Mouse (Mus musculus): ENCODE data around the gene Nop53. TPM values are rescaled to one million over a fixed set of nuclear protein-coding genes. Genes with fewer than 3 reads are reported as not detected.

Gene Nop53
- polyA plus RNA-seq, 1 experiment from 2014 or later = 109 TPM

DNA sequence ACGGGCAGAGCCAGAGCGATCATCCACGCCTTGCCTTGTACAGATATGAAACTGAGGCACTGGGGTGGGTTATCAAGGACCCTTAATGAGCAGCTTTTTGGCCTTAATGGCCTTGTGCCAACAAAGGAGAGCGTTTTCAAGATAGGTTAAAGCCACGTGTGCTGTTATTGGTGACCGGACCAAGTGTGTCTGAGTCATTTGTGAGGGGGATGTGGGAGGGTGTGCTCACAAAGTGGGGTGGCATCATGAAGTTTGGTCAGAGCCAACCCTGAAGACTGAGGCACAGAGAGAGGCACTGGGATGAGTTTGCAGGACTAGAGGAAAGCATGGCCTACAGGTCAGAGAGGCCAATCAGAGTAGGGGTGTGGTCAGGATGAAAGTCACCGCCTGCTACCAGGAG is 8.6 kb upstream of the Nop53 start:
- WGBS = 88% methylated on average over 7 of the region's 7 CpGs
- no peak for ATAC-seq
- H3K4me1 ChIP-seq (replicated peaks; ENCODE audit: control insufficient read depth, insufficient read depth, low read length) = no peaks in the 10 kb centered on the region; the same call in 1 of the 2 replicates
- no peak overlapping the region for H3K27ac ChIP-seq (ENCODE audit: low read depth, low read length)
- H3K4me3 ChIP-seq (ENCODE audit: low read depth, low read length) = no peak overlapping the region
- no peak for TF ChIP-seq CTCF (IDR thresholded peaks at IDR 0.05; ENCODE audit: low read depth)
- peaks cover 35% of the 10 kb centered on the region; the same call in 1 of the 2 replicates for H3K36me3 ChIP-seq (ENCODE audit: control insufficient read depth, insufficient read depth)
- no peaks in the 10 kb centered on the region for H3K9me3 ChIP-seq (ENCODE audit: control insufficient read depth)
- no peak overlapping the region; the same call in 1 of the 2 replicates for H3K4me2 ChIP-seq (replicated peaks; ENCODE audit: low read depth)
- no peak overlapping the region for H3K9ac ChIP-seq (ENCODE audit: low read depth, low read length)
- no peaks in the 10 kb centered on the region for H3K27me3 ChIP-seq (replicated peaks; ENCODE audit: control insufficient read depth, insufficient read depth, low read length)

DNA sequence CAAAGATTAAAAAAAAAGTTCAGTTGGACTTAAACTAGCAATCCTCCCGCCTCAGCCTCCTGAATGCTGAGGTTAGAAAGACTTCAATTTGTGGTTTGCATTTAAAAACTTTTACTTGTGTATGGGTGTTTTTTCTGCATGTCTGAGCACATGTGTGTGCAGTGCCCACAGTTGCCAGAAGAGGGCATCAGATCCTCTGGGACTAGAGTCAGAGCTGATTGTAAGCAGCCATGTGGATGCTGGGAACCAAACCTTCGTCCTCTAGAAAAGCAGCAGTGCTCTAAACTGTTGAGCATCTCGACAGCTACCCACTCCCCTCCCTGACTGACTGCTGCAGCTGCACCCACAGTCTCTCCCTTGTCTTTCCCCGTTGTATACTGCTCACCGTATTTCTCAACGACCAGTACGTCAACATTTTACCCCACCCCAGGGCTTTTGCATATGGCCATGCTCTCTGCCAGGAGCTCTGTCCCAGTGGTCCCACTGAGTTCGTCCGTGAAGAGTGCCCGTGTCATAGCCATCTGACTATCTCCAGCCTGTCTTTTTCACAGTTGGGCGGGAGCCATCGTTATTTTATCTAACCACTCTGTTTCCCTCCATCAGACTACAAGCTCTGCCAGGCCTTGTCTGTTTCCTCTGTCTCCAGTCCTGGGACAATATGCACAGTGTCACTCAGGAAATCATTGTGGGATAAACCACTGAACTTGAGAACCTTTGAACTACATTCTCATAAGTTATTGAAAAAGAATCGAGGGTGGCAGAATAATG is 7.6 kb upstream of the Nop53 start:
- Histone ChIP-seq H3K27me3 (replicated peaks; ENCODE audit: control insufficient read depth, insufficient read depth, low read length) (no peaks in the 10 kb centered on the region), H3K9ac (ENCODE audit: low read depth, low read length) (no peak overlapping the region), H3K9me3 (ENCODE audit: control insufficient read depth) (no peaks in the 10 kb centered on the region), H3K27ac (ENCODE audit: low read depth, low read length) (no peak overlapping the region), H3K4me3 (ENCODE audit: low read depth, low read length) (no peak overlapping the region), H3K36me3 (ENCODE audit: control insufficient read depth, insufficient read depth) (peaks cover 31% of the 10 kb centered on the region; the same call in 1 of the 2 replicates), H3K4me2 (replicated peaks; ENCODE audit: low read depth) (no peak overlapping the region), H3K4me1 (replicated peaks; ENCODE audit: control insufficient read depth, insufficient read depth, low read length) (no peaks in the 10 kb centered on the region; the same call in 1 of the 2 replicates)
- peak; percentile 58 for TF ChIP-seq CTCF (IDR thresholded peaks at IDR 0.05; ENCODE audit: low read depth)
- no peak for ATAC-seq
- 89% methylated on average over 13 of the region's 13 CpGs for WGBS

DNA sequence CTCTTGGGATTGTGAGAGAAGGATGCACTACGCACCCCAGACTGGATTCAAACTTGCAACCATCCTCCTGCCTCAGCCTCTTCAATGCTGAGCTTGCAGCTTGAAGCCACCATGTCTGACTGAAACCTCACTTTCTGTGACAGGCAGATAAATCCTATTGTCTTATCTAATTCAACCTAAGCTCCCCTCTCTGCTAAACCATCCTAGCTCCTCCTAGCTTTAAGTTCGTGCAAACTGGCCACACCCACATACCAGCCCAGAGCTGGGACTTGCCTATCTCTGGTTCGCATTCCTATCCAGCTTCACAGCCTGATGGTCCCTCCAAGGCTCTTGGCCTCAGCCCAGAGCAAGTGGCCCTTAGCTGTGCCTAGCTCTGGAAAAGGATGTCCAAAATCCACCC is 6.5 kb upstream of the Nop53 start:
- Histone ChIP-seq H3K4me3 (ENCODE audit: low read depth, low read length) (no peak overlapping the region), H3K27me3 (replicated peaks; ENCODE audit: control insufficient read depth, insufficient read depth, low read length) (no peaks in the 10 kb centered on the region), H3K4me2 (replicated peaks; ENCODE audit: low read depth) (no peak overlapping the region), H3K36me3 (ENCODE audit: control insufficient read depth, insufficient read depth) (peaks cover 28% of the 10 kb centered on the region; the same call in 1 of the 2 replicates), H3K27ac (ENCODE audit: low read depth, low read length) (no peak overlapping the region), H3K9ac (ENCODE audit: low read depth, low read length) (no peak overlapping the region), H3K4me1 (replicated peaks; ENCODE audit: control insufficient read depth, insufficient read depth, low read length) (no peaks in the 10 kb centered on the region; the same call in 1 of the 2 replicates), H3K9me3 (ENCODE audit: control insufficient read depth) (no peaks in the 10 kb centered on the region)
- TF ChIP-seq CTCF (IDR thresholded peaks at IDR 0.05; ENCODE audit: low read depth) = no peak
- no peak for ATAC-seq
- 46% methylated on average over 3 of the region's 3 CpGs for WGBS

DNA sequence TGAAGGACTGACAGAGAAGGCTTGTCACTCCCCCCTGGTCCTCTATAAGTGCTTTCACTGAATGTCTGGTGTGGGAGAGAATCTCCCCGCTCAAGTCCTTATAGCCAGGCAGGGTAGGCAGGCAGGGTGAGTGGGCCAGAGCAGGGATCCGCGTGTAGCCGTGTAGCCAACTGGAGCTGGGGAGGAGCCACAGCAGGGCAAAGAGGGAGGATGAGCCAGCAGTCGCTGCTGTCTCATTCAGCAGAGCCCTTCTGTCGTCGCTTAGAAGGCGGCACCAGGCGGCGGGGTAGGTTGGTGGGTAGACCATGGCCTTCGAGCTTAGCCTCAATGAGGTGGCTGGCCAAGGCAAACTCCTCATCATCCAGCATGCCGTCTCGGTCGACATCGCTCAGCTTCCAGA is 4.1 kb upstream of the Nop53 start:
- no peaks in the 10 kb centered on the region for H3K9me3 ChIP-seq (ENCODE audit: control insufficient read depth)
- no peaks in the 10 kb centered on the region for H3K27me3 ChIP-seq (replicated peaks; ENCODE audit: control insufficient read depth, insufficient read depth, low read length)
- no peak overlapping the region for H3K4me2 ChIP-seq (replicated peaks; ENCODE audit: low read depth)
- H3K27ac ChIP-seq (ENCODE audit: low read depth, low read length) = no peak overlapping the region
- no peak overlapping the region for H3K4me3 ChIP-seq (ENCODE audit: low read depth, low read length)
- peaks cover 21% of the 10 kb centered on the region; the same call in 1 of the 2 replicates for H3K36me3 ChIP-seq (ENCODE audit: control insufficient read depth, insufficient read depth)
- no peak overlapping the region for H3K9ac ChIP-seq (ENCODE audit: low read depth, low read length)
- TF ChIP-seq CTCF (IDR thresholded peaks at IDR 0.05; ENCODE audit: low read depth) = no peak
- 89% methylated on average over 15 of the region's 15 CpGs for WGBS
- ATAC-seq = no peak
- no peaks in the 10 kb centered on the region for H3K4me1 ChIP-seq (replicated peaks; ENCODE audit: control insufficient read depth, insufficient read depth, low read length)

DNA sequence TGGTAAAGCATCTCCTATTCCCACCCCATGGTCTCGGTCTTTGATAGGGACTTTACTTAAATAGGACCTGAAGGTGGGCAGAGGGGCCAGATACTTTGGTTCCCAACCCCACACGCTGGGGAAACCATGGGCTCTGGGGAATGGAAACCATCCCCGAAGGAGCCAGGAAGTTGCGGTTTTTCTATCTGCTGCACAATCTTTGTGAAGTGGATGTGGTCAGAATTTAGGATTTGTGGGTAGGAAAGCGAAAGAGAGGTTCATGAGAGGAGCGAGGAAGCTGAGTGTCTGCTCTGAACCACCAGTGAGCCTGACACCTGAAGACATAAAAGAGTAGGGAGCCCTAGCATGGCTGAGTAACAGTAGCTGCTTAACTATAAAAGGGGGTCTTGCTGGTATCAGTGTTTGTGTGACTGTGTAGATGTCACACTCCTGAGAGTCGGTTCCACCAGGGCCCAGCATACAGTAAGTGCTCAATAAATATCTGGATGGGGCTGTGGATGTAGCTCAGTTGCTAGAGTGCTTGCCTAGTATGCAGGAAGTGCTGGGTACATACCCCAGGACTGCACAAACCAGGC is 3.4 kb upstream of the Nop53 start:
- 80% methylated on average over 7 of the region's 7 CpGs for WGBS
- Histone ChIP-seq H3K4me3 (ENCODE audit: low read depth, low read length) (no peak overlapping the region), H3K36me3 (ENCODE audit: control insufficient read depth, insufficient read depth) (peaks cover 23% of the 10 kb centered on the region; the same call in 1 of the 2 replicates), H3K4me2 (replicated peaks; ENCODE audit: low read depth) (no peak overlapping the region), H3K27ac (ENCODE audit: low read depth, low read length) (no peak overlapping the region), H3K9me3 (ENCODE audit: control insufficient read depth) (no peaks in the 10 kb centered on the region), H3K27me3 (replicated peaks; ENCODE audit: control insufficient read depth, insufficient read depth, low read length) (no peaks in the 10 kb centered on the region), H3K9ac (ENCODE audit: low read depth, low read length) (no peak overlapping the region), H3K4me1 (replicated peaks; ENCODE audit: control insufficient read depth, insufficient read depth, low read length) (no peaks in the 10 kb centered on the region)
- no peak for TF ChIP-seq CTCF (IDR thresholded peaks at IDR 0.05; ENCODE audit: low read depth)
- no peak for ATAC-seq

DNA sequence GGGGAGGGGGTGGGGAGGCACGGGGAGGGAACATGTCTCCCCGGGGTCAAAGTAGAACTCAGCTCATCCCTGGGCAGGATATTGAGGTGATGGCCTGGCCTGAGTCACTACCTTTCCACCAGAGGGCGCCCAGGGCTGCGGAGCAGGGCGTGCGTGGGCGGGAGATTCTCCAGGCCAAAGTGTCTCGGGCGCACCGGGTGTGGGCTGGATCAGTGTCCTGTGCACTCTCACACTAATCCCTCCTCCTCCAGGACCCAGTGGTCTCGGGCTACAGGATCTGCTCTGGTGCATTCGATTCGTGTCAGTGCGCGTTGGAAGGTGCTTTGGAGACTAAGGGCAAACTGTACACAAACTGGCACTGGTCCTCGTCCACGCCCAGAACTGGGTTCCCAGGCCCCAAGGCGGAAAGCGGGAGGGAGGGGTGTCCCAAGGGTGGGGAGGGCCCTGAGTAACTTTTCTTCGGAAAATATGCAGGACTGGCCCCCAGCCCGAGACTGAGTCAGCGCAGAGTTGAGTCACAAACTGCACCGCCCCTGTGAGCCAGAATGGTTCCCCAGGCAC is 2.6 kb upstream of the Nop53 start:
- Histone ChIP-seq H3K4me3 (ENCODE audit: low read depth, low read length) (peak overlapping the region; percentile 27), H3K27me3 (replicated peaks; ENCODE audit: control insufficient read depth, insufficient read depth, low read length) (no peaks in the 10 kb centered on the region), H3K4me2 (replicated peaks; ENCODE audit: low read depth) (peak overlapping the region; percentile 67), H3K4me1 (replicated peaks; ENCODE audit: control insufficient read depth, insufficient read depth, low read length) (no peaks in the 10 kb centered on the region), H3K36me3 (ENCODE audit: control insufficient read depth, insufficient read depth) (peaks cover 29% of the 10 kb centered on the region), H3K9me3 (ENCODE audit: control insufficient read depth) (no peaks in the 10 kb centered on the region), H3K27ac (ENCODE audit: low read depth, low read length) (no peak overlapping the region), H3K9ac (ENCODE audit: low read depth, low read length) (peak overlapping the region; percentile 27; the same call in 1 of the 2 replicates)
- 2% methylated on average over 23 of the region's 23 CpGs for WGBS
- ATAC-seq = peak; percentile 64
- peak; percentile 96 for TF ChIP-seq CTCF (IDR thresholded peaks at IDR 0.05; ENCODE audit: low read depth)

All from intestine, postnatal 0 days (tissue).